Mouse (Mus musculus) bone marrow macrophage, adult 2 months (primary cell): ENCODE results near the gene Trip11. TPM values are rescaled to one million over a fixed set of nuclear protein-coding genes. Genes with fewer than 3 reads are reported as not detected.

Experiments used
- H3K27ac ChIP-seq: 2 replicates; pipeline ENCODE4 v1.5.1; 2012; ENCODE audit warnings: low read depth, low read length; ENCODE audit not compliant: insufficient read depth
- H3K4me1 ChIP-seq: 2 replicates; pipeline ENCODE4 v1.6.1; 2012; ENCODE audit warnings: low read length; ENCODE audit not compliant: control insufficient read depth, insufficient read depth
- H3K4me3 ChIP-seq: 2 replicates; pipeline ENCODE4 v1.5.1; 2012; ENCODE audit warnings: mild to moderate bottlenecking, low read length, moderate library complexity; ENCODE audit not compliant: insufficient read depth
- CTCF ChIP-seq: IDR thresholded peaks from 2 replicates; pipeline ENCODE4 v1.5.1; 2012; ENCODE audit warnings: low read depth, mild to moderate bottlenecking, low read length, moderate library complexity
- POLR2A ChIP-seq: IDR thresholded peaks from 2 replicates; pipeline ENCODE4 v1.6.1; 2012; ENCODE audit warnings: mild to moderate bottlenecking, low read depth, low read length, borderline replicate concordance
- polyA plus RNA-seq: library from polyadenylated mRNA; stranded (reverse); fragments of >200 nt; gene quantifications from 2 replicates; pipeline ENCODE4 v1.2.4, GENCODE M21; 2012; ENCODE audit not compliant: missing spikeins, insufficient read depth, insufficient read length

The Trip11 gene
- polyA plus RNA-seq, 1 experiment, result 23.5 TPM

DNA sequence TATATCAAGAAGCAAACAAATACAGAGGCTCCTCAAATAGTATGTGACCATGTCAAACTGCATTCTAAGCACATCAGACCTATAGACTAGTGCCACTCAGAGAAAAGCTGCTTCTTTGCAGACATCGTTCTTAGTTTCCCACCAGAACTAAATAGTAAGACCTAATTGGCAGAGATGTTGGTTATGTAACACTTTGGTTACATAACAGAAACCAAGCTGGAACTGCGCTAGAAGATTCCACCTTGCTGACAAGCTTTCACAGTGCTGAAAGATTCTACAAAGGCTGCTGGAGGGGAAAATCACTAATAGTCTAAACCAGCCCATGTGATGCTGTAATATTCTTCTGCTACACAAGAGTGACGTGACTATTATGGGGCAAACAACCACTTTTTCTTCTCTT lies 22.2 kb upstream of the Trip11 start:
- Histone ChIP-seq H3K27ac (no peak overlapping the region), H3K4me1 (no peaks in the 10 kb centered on the region), H3K4me3 (no peak overlapping the region)
- TF ChIP-seq CTCF, result no peak
- TF ChIP-seq POLR2A, result no peak

DNA sequence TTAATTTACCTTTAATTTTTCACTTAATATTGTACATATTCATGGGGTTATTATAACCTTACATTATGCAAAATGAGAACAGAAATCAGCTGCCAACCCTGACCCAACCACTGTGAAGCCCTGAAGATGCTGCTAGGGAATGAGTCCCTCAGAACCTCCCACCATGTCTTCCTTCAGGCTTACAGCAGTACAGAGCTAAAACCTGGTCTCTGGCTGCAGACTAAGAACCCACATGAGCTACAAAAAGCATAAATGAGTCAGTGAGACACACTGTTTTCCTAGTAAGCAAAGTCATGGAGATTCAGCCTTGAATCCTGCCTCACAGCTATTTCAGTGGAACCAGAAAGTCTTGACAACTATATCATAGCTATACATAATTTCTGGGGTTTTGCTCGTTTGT lies 15.4 kb upstream of the Trip11 start:
- Histone ChIP-seq H3K4me1 (no peaks in the 10 kb centered on the region), H3K4me3 (no peak overlapping the region), H3K27ac (no peak overlapping the region)
- TF ChIP-seq POLR2A (no peak), CTCF (no peak)

DNA sequence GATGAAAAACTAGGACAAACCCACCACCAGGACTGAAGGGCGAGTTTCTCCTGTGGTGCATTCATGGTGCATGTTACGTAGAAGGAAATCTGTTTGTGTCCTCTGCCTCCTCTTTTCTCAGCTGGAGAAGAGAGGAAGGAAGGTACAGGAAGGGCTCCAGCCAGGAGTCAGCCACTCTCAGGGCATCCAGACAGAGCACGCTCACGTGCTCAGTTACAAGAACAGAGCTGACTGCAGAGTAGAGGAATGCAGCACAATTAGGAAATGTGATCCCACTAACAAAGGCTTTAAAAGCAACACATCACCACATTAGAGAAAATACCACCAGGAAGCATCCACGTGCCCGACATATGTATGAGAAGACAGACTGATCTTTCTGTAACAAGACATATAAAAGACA lies 9.2 kb upstream of the Trip11 start:
- H3K27ac ChIP-seq, result no peak overlapping the region
- peaks cover 5% of the 10 kb centered on the region for H3K4me1 ChIP-seq
- H3K4me3 ChIP-seq, result no peak overlapping the region
- TF ChIP-seq POLR2A, result no peak
- TF ChIP-seq CTCF, result no peak

DNA sequence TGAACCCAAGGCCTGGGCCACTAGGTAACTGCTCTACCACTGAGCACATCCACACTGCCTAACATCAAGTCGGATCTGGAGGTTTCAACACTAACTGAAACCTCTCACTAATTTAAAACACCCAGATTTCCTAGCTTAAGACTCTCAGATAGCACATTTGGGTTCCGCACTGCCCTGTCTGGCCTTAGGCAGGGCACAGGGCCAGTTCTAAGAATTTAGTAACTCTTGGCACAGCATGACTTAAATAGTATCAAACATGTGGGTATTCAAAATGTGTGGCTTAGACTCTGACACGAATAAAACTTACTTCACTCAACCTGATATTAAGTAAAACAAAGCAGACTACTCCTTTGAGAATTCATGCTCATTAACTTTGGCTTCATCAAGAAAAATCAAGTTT lies 6.8 kb upstream of the Trip11 start:
- Histone ChIP-seq H3K4me3 (no peak overlapping the region), H3K27ac (no peak overlapping the region), H3K4me1 (peaks cover 10% of the 10 kb centered on the region)
- TF ChIP-seq POLR2A (no peak), CTCF (no peak)

DNA sequence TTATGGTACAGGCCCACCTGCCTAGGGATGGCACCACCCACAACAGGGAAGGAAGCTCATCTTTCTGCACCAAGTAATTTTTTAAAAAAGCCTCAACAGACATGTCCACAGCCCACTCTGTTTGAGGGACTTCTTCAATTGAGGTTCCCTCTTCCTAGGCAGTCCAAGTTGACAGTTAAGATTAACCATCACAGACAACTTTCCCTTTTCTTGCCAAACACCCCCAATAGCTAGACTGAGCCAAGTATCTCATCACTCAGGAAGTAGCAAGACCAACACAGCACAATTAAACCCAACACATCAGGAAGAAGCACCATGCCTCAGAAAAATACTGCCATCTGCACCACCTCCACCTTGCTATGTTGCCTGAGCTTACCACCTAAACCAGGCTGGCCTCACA lies 4.1 kb upstream of the Trip11 start:
- H3K27ac ChIP-seq, result no peak overlapping the region
- TF ChIP-seq POLR2A (no peak), CTCF (no peak)
- H3K4me3 ChIP-seq, result no peak overlapping the region
- peaks cover 13% of the 10 kb centered on the region for H3K4me1 ChIP-seq

DNA sequence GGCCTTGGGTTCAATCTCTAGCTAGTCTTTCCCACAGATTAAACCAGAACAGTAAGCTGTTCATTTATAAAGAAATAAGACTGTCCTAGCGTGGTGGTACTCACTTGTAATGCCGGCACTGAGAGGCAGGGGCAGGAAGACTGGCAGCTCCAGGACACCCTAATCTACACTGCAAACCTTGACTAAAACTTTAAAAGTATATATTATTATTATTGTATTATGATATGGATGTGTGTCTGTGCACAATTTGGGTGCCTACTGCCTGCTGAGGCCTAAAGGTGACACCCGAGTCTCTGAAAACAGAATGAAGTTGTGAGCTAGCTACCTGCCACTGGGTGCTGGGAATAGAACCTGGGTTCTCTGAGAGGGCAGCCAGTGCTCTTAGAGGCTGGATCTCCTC lies 1.7 kb downstream of the Trip11 start:
- peaks cover 13% of the 10 kb centered on the region for H3K4me1 ChIP-seq
- peak overlapping the region; percentile 40; the same call in 1 of the 2 replicates for H3K4me3 ChIP-seq
- H3K27ac ChIP-seq, result no peak overlapping the region
- no peak for TF ChIP-seq CTCF
- TF ChIP-seq POLR2A, result no peak

DNA sequence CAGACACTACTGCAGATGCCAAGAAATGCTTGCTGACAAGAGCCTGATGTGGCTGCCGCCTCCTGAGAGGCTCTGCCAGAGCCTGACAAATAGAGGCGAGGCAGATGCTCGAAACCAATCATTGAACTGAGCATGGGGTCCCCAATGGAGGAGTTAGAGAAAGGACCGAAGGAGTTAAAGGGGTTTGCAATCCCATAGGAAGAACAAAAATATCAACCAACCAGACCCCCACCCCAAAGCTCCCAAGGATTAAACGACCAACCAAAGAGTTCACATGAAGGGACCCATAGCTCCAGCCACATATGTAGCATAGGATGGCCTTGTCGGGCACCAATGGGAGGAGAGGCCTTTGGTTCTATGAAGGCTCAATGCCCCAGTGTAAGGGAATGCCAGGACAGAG lies 2.7 kb downstream of the Trip11 start:
- Histone ChIP-seq H3K27ac (no peak overlapping the region), H3K4me3 (no peak overlapping the region), H3K4me1 (peaks cover 19% of the 10 kb centered on the region)
- TF ChIP-seq CTCF (no peak), POLR2A (no peak)

DNA sequence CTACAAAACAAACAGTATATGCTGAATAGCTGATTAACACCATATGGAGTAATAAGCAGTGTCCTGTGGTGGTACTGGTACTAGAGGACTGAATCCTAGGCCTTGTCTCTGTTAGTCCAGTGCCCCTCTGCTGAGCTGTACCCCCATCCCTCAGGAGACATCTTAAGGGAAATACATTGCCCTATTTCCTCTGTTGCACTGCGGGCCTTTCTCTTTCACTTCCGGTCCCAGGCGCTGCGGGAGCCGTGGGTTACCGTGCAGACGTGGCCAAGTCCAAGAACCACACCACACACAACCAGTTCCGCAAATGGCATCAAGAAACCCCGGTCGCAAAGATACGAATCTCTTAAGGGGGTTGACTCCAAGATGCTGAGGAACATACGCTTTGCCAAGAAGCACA lies 7.2 kb downstream of the Trip11 start:
- no peak overlapping the region for H3K4me3 ChIP-seq
- TF ChIP-seq POLR2A (no peak), CTCF (no peak)
- 0 out of 2 replicates have a peak overlapping the region, but pooled peaks have one; percentile 16 for H3K27ac ChIP-seq
- H3K4me1 ChIP-seq, result peaks cover 14% of the 10 kb centered on the region

GRCm38 (mm10) chr12:101904906-101905305 lies 8.2 kb downstream of the Trip11 start:
- H3K4me1 ChIP-seq, result peaks cover 14% of the 10 kb centered on the region
- H3K4me3 ChIP-seq, result no peak overlapping the region
- no peak for TF ChIP-seq POLR2A
- H3K27ac ChIP-seq, result no peak overlapping the region

- Histone ChIP-seq H3K4me1 (peaks cover 14% of the 10 kb centered on the region), H3K4me3 (no peak overlapping the region)
- TF ChIP-seq POLR2A (no peak), CTCF (no peak)
Observed at GRCm38 (mm10) chr12:101904170-101904569, 8.9 kb downstream of the Trip11 start.

GRCm38 (mm10) chr12:101899671-101900245 lies 13.3 kb downstream of the Trip11 start:
- TF ChIP-seq POLR2A (no peak), CTCF (no peak)
- Histone ChIP-seq H3K4me3 (no peak overlapping the region), H3K4me1 (no peaks in the 10 kb centered on the region), H3K27ac (no peak overlapping the region)

More at GRCm38 (mm10) chr12:101904170-101904569, 8.9 kb downstream of the Trip11 start:
- H3K27ac ChIP-seq, result no peak overlapping the region
